Mouse (Mus musculus) megakaryocyte, embryonic 14.5 days (primary cell): Measurements from ENCODE around the gene Synpo2l. TPM values are rescaled to one million over a fixed set of nuclear protein-coding genes. Genes with fewer than 3 reads are reported as not detected.
"Not testable (repeated sequence)": the region's sequence is repeated elsewhere in the genome, so short reads cannot be mapped to it uniquely, and the experiment has no call there.

ENCODE experiments used
- H3K27me3 ChIP-seq: replicated peaks from 2 replicates; pipeline ENCODE3; 2012; ENCODE audit warnings: inconsistent platforms
- H3K36me3 ChIP-seq: replicated peaks from 2 replicates; pipeline ENCODE3; 2012; ENCODE audit warnings: low read length, inconsistent platforms, mixed read lengths
- H3K4me1 ChIP-seq: 2 replicates; pipeline ENCODE4 v1.6.1; 2012; ENCODE audit warnings: inconsistent platforms
- H3K4me3 ChIP-seq: replicated peaks from 2 replicates; pipeline ENCODE3; 2012; ENCODE audit warnings: moderate library complexity, mild to moderate bottlenecking, inconsistent platforms
- H3K9me3 ChIP-seq: 2 replicates; pipeline ENCODE4 v1.6.1; 2012; ENCODE audit warnings: inconsistent platforms
- FLI1 ChIP-seq: IDR thresholded peaks from 2 replicates; pipeline ENCODE4 v1.6.1; 2012; ENCODE audit warnings: low read length, inconsistent platforms, mixed read lengths
- GATA1 ChIP-seq: IDR thresholded peaks from 3 replicates; pipeline ENCODE4 v1.6.1; 2012; ENCODE audit warnings: mixed read lengths, low read length, inconsistent platforms, borderline replicate concordance
- polyA plus RNA-seq: library from polyadenylated mRNA; stranded (reverse); fragments of >175 nt; gene quantifications from 2 replicates; pipeline ENCODE4 v1.2.3, GENCODE M21; 2012; ENCODE audit warnings: low replicate concordance; ENCODE audit not compliant: insufficient read depth

Synpo2l gene
- polyA plus RNA-seq = 0.23 and 0.74 TPM in 2 replicates

- peaks cover 21% of the 10 kb centered on the region for H3K4me1 ChIP-seq
- H3K36me3 ChIP-seq = peaks cover 5% of the 10 kb centered on the region
- no peak within 1 kb of the TSS for H3K4me3 ChIP-seq
- H3K27me3 ChIP-seq = peaks cover 57% of the 10 kb centered on the region
- TF ChIP-seq GATA1 = no peak
- no peak for TF ChIP-seq FLI1
- H3K9me3 ChIP-seq = no peaks in the 10 kb centered on the region
Observed at GRCm38 (mm10) chr14:20668154-20668810, at the start of gene Synpo2l. Gene Synpo2l (minus strand): TSS chr14:20668354.

DNA sequence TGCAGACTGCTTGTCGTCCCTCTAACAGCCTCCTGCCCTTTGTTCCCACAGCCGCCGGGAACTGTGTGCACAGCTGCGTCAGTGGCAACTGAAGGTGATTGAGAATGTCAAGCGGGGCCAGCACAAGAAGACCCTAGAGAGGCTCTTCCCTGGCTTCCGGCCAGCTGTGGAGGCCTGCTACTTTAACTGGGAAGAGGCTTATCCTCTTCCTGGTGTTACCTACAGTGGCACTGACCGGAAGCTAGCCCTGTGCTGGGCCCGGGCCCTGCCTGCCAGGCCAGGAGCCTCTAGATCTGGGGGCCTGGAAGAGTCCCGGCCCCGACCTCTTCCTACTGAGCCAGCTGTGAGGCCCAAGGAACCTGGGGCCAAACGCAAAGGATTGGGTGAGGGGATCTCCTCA, 45.7 kb upstream of the Synpo2l start:
- Histone ChIP-seq H3K4me1 (peaks cover 20% of the 10 kb centered on the region), H3K36me3 (peaks cover 95% of the 10 kb centered on the region), H3K27me3 (no peaks in the 10 kb centered on the region), H3K9me3 (no peaks in the 10 kb centered on the region), H3K4me3 (no peak overlapping the region)
- no peak for TF ChIP-seq GATA1
- TF ChIP-seq FLI1 = no peak

DNA sequence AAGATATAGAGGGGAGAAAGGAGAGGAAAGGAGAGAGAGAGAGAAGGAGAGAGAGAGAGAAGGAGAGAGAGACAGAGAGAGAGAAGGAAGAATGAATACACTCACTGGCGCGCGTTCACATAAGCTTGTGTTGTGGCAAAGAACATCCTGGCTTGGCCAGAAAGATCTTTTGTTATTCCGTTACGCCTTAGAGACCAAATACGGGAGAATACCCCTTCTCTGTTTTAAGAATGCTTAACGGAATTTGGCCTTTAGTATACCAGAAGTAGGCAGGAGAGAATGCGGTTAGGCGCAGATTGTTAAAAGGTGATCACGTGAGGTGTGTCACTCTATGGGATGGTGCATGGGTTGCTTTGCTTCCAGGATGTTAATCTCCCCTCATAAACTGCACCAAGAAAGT, 40.1 kb upstream of the Synpo2l start:
- peaks cover 54% of the 10 kb centered on the region for H3K36me3 ChIP-seq
- H3K9me3 ChIP-seq = no peaks in the 10 kb centered on the region
- peaks cover 44% of the 10 kb centered on the region for H3K4me1 ChIP-seq
- peak overlapping the region; percentile 97 for H3K4me3 ChIP-seq
- H3K27me3 ChIP-seq = no peaks in the 10 kb centered on the region
- TF ChIP-seq GATA1 (no peak), FLI1 (no peak)

DNA sequence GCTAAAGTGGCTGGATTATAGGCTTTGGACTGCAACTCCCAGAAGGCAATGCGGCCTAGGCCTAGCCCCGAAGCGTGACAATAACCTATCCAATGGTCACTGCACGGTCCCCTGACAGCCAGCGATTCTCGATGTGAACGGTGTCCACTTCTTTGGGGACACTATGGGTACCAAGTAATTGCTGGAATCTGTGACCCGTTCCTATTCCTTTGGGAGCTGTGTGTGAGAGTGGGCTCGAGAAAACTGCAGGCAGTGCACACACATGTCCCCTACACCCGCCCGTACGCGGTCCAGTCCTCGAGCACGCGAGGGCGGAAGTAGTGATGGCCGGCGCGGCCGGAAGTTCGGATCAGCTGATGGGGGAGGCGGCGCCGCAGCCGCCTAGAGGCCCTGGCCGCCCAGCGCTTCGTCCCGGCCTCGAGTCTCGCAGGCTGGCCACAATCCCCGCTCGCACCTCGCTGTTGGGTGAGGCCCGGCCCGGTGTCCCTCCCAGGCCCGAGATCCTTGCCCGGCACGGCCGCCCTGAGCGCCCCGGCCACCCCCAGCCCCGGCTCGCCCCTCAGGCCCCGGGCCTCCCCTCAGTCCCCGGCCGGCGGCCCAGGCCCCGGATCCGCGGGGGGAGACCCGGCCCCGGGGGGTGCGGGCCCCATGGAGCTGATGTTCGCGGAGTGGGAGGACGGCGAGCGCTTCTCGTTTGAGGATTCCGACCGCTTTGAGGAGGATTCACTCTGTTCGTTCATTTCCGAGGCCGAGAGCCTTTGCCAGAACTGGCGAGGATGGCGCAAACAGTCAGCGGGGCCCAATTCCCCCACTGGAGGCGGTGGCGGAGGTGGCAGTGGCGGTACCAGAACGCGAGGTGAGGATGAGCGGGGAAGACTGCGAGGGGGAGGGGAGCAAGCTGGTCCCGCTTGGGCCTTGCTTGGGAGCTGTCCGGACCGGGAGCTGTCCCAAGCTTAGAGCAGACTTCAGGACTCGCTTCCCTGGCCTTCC, 39.3 kb upstream of the Synpo2l start, which contains the start of gene Zswim8:
Gene Zswim8 (plus strand): TSS at position 352 of the 990 bp plus-strand sequence.
- Histone ChIP-seq H3K27me3 (no peaks in the 10 kb centered on the region), H3K4me1 (peaks cover 43% of the 10 kb centered on the region), H3K4me3 (peak within 1 kb of the TSS; percentile 97), H3K36me3 (peaks cover 47% of the 10 kb centered on the region), H3K9me3 (no peaks in the 10 kb centered on the region)
- TF ChIP-seq FLI1 = peak; percentile 63; the same call in 1 of the 2 replicates
- TF ChIP-seq GATA1 = no peak

- peaks cover 33% of the 10 kb centered on the region for H3K36me3 ChIP-seq
- H3K27me3 ChIP-seq, H3K9me3 ChIP-seq: not testable (repeated sequence)
- H3K4me1 ChIP-seq = peaks cover 63% of the 10 kb centered on the region
- peak overlapping the region; percentile 98 for H3K4me3 ChIP-seq
Observed at GRCm38 (mm10) chr14:20703461-20703860, 35.3 kb upstream of the Synpo2l start.

- H3K36me3 ChIP-seq = peaks cover 39% of the 10 kb centered on the region
- H3K4me1 ChIP-seq = peaks cover 63% of the 10 kb centered on the region
- H3K4me3 ChIP-seq = peak within 1 kb of the TSS; percentile 98
- H3K27me3 ChIP-seq = no peaks in the 10 kb centered on the region
- TF ChIP-seq GATA1 (no peak), FLI1 (no peak)
- no peaks in the 10 kb centered on the region for H3K9me3 ChIP-seq
Observed at GRCm38 (mm10) chr14:20702741-20703381, 34.7 kb upstream of the Synpo2l start, which contains the start of gene Chchd1. Gene Chchd1 (plus strand): TSS chr14:20703006.

DNA sequence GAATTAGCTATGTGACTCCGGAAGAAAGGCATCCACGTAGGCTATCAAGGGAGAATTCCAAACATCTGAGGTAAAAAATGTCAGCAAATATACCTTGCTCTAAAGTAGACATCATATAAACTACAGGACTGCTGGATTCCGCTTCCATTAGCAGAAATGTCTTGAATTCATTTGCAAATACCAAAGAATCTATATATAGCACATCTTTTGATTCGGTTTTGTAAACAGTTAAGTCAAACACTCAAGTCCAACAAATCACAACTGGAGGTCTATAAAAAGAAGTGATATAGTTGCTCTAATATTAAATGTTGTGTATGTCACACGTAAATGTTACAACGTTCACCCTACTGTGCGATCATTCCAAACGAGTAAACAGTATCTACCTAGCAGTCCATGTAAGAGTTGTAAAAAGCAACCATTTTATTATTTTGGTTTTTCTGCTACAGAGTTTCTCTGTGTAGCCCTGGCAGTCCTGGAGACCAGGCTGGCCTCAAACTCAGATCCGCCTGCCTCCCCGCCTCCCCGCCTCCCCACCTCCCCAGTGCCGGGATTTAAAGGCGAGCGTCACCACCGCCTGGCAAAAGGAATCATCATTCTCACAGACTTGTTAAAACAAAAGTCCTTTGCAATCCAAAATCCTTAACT, 34.1 kb upstream of the Synpo2l start:
- no peak for TF ChIP-seq FLI1
- TF ChIP-seq GATA1 = no peak
- peaks cover 69% of the 10 kb centered on the region for H3K4me1 ChIP-seq
- H3K36me3 ChIP-seq = peaks cover 41% of the 10 kb centered on the region
- H3K9me3 ChIP-seq = no peaks in the 10 kb centered on the region
- peak overlapping the region; percentile 98 for H3K4me3 ChIP-seq
- no peaks in the 10 kb centered on the region for H3K27me3 ChIP-seq

- Histone ChIP-seq H3K4me1 (peaks cover 71% of the 10 kb centered on the region), H3K36me3 (peaks cover 41% of the 10 kb centered on the region), H3K9me3 (no peaks in the 10 kb centered on the region), H3K27me3 (no peaks in the 10 kb centered on the region), H3K4me3 (peak overlapping the region; percentile 98)
- TF ChIP-seq FLI1 (no peak), GATA1 (no peak)
Observed at GRCm38 (mm10) chr14:20701554-20701953, 33.4 kb upstream of the Synpo2l start.

- peaks cover 78% of the 10 kb centered on the region for H3K4me1 ChIP-seq
- H3K9me3 ChIP-seq = no peaks in the 10 kb centered on the region
- H3K36me3 ChIP-seq = peaks cover 40% of the 10 kb centered on the region
- H3K27me3 ChIP-seq = no peaks in the 10 kb centered on the region
- TF ChIP-seq GATA1 (no peak), FLI1 (no peak)
- H3K4me3 ChIP-seq = peak overlapping the region; percentile 48
Observed at GRCm38 (mm10) chr14:20700362-20700761, 32.2 kb upstream of the Synpo2l start.
